Mouse (Mus musculus) layer of hippocampus, postnatal 36 days (tissue): Measurements from ENCODE around the gene Itfg1. TPM values are rescaled to one million over a fixed set of nuclear protein-coding genes. Genes with fewer than 3 reads are reported as not detected.
"Not testable (repeated sequence)": the region's sequence is repeated elsewhere in the genome, so short reads cannot be mapped to it uniquely, and the experiment has no call there.

ENCODE experiments used
- DNase-seq, 2 experiments: peaks; one replicate each; pipeline ENCODE4 v3.0.0; 2022
- total RNA-seq, 2 experiments: library from RNA; stranded (reverse); gene quantifications; 2 replicates each; pipeline ENCODE4 v1.2.3; 2021

Gene Itfg1
- 100 to 1,000 TPM; 145 to 158 TPM for total RNA-seq

DNA sequence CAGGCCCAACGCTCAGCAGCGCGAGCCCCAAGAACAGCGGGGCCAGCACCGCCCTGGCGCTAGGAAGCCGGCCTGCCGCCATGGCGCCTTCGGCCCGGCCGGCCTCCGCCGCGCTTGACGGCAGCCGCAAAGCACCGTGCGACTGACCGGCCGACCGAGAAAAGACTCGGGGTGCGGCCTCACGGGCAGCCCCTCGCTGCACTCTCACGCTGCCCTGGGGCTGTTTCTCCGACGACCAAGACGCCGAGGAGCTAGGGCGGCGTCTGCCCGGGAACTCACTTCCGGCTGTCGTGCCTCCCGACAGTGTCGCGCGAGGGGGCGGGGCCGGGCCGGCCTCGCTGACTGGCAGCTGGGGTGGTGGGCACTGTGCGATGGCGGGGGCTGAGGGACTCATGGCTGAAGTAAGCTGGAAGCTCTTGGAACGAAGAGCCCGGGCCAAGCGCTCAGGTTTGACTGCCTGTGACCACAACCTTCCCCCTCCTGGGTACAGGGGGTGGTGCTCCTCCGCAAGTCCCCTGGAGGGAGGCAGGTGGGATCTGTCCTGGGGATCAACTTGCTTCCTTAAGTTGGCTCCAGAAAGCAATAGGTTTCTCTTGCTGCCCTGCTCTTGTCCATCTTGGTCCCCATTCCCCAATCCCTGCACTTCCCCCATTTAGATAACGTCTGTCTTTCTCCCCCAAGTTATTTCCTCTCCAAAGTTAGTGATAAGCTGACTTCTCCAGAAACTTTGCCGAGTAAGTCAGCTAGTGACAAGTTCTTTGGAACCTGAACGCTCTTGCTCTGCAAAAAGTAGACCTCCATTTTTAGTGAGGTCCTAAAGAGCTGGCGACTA lies at the start of gene Itfg1, which contains the start of gene Phkb:
Gene Itfg1, minus strand, starts transcription at position 265 of the 832 bp plus-strand sequence.
Gene Phkb, plus strand, starts transcription at position 303 of the 832 bp plus-strand sequence.
- DNase-seq = peak; percentile 91

DNA sequence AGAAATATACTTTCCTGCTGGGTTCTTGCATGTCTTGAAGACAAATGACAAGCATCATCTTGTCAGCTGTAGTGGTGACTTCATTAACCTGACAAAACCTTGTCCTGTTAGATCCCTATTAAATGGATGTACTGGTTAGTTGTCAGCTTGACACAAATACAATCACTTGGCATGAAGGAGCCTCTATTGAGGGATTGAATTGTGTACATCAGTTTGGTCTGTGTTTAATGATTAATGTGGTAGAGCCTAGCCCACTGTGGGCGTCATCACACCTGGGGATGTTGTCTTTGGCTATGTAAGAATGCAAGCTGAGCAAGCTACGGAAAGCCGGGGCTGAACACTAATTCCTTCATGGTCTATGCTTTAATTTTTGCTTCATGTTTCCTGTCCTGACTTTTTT lies 44.1 kb upstream of the Itfg1 start:
- DNase-seq = no peak

DNA sequence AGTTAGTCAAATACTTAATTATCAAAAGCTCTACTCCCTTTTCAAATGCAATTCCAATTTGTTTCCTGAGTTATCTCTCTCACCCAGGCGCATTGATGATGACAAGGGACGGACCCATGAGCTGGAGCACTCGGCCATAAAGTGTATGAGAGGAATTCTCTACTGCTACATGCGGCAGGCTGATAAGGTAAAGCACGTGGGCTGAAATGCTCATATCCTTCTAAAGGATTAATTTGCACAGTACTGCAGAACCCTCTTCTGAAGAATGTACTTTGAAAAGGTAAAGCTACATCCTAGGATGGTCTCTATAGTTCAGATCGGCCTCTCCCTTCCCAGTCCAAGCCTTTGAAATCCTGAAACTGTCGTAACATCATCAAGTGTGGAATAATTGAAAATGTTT lies 38.9 kb upstream of the Itfg1 start:
- DNase-seq = no peak

DNA sequence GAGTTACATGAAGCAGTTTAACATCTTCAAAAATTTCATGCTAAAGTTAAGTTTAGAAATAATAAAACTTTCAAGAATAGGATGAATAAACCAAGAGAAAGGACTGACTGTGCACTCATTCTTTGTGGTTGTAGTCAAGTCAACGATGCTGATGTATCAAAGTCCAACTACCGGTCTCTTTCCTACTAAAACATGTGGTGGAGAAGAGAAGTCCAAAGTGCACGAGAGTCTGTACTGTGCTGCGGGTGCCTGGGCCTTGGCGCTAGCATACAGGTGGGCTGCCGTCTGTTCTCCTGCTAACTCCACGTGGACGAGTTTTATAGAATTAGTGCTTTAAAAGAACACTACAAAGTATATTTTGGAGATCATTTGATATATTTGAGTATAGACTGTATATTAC lies 37.3 kb upstream of the Itfg1 start:
- DNase-seq = no peak

DNA sequence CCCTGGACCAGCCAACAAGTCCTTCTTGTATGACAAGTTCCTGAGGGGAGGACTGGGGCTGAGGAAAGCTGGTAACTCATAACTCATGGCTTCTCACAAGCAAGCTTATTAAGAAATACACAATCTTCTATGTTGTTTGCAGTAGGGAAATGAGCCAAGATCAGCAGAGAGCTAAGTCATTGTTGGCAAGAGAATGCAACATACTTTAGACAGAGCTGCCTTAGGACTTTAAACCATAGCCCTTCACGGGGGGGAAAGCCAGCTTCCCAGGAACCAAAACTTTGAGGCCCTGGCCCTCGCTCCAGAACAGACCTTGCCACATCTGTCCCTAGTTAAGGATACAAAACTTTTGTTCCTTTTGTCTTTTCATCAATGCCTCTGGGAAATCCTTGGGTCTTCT lies 30.9 kb upstream of the Itfg1 start:
- DNase-seq = no peak

DNA sequence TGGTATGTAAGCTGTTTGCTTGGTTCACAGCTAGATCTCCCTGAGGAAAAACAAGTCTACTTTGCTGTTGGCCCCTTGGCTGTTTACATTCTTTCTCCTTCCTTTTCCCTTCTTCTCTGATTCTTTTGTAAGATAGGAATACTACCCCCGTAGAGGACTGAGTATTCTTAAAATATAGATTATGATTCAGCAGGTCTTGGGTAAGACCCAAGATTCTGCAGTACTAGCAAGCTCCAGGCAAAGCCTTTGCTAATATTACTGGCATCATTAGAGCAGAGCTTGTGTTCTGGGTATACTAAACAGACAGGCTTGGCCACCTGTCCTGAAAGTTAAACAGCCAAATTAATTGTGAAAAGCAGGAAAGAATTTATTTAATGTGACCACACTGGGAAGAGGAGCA lies 21.7 kb upstream of the Itfg1 start:
- no peak for DNase-seq

DNA sequence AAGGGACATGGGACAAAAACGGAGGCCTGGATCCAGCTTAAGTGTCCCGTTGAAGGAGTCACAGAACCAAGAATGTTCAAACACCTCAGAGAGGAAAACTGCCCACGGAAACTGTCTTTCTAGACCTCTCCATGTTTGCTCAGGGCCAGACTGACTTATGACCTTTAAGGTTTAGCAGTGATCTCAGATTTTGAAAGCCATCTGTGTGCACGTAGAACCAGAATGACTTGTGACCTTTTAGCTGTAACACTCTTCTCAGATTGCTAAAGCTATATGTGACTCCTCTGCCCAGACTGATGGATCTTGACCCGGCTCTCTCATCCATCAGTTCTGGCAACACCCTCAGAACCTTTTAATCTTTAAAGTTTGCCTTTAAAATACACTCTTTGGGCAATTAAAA lies 19.9 kb upstream of the Itfg1 start:
- DNase-seq = no peak

DNA sequence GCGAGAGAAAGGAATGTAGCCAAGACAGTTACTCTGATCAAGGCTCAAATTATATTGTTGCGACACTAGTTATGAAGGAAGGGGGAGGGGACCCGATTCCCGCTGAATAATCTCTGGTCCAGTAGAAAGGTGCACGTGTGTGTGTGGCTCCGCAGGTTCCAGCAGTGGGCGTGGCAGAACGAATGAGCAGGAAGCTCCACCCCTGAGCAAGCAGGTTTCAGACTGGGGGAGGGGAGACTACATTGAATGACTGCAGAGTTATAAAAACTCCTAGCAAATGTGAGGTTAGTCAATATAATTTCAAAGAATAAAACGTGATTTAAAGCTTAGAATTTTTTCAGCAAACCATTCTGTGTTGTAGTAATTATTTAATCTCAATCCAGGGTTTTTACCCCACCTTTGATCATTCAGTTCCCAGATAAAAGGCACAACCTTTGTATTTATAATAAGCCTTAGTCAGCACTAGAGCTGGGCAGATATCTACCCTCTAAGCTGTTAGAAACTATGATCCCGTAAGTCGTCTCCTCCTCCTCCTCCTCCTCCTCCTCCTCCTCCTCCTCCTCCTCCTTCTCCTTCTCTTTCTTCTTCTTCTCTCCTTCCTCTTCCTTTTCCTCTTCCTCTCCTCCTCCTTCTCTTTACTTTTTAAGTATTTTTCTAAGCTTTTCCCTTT lies 16.6 kb upstream of the Itfg1 start:
- not testable (repeated sequence) for DNase-seq

DNA sequence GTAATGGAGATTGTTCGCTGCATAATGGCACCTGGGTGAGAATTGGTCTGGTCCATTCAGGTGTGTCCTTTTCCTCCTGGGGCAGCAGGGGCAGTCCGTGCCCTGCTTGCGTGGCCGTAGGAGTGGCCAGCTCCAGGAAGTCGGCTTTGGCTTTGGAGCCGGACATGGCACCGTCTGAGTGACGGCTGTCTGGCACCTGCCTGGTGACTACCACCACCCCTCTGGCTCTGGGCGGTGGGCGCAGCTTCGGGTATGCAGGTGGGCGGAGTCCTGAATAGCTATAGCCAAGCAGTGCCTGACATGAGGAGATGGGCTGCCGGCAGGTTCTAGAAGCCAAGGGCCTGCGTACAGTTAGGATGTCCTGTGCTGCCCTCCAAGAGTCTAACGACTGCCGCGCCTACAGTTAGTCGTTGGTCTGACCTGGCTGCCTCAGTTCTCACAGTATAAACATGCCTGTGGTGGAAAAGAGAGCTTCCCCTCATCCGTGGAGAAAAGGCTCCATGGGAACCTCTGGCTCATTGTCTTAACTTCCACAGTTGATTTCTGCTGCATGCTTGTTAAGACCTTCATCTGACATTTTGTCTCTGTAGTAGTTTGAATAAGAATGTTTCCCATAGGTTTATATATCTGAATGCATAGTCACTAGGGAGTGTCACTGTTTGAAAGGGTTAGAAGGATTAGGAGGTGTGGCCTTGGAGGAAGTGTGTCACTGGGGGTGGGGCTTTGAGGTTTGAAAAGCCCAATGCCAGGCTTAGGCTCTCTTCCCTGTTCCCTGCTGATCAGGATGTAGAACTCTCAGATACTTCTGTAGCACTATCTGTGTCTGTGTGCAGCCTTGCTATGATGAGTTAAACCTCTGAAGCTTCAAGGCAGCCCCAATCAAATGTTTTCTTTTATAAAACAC lies 13.8 kb upstream of the Itfg1 start:
- no peak for DNase-seq

DNA sequence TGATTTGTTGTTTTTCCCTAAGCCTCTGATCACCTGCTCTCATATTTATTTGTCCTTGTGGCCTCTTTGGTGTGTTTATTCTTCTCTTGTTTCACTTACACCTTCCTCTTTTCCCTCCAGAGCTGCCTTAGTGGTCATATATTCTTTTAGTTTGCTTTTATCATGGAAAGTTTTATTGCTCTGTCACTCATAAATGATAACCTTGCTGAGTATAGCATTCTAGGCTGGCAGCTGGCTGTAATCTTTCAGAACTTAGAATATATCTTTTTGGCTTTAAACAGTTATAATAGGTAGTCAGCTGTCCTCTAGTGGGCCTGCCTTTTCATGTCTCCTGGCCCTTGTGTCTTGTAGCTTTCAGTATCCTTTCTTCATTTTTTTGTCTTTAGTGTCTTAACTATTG lies 5.2 kb upstream of the Itfg1 start:
- DNase-seq = no peak

DNA sequence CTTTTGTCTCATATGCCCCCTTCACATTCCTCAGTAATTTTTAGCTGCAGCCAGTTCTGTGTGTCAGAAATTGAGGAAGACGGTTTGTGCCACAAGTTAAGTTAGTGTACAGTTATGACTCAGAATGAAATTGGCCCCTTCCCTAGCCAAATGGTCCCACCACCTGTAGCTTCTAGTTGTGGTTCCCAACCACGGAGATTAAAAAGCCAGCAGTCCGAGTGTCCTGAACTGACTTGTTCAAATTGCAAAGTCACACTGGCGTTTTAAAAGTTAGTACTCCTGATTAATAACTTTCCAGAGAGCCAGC lies 721 bp upstream of the Itfg1 start:
- DNase-seq = no peak

DNA sequence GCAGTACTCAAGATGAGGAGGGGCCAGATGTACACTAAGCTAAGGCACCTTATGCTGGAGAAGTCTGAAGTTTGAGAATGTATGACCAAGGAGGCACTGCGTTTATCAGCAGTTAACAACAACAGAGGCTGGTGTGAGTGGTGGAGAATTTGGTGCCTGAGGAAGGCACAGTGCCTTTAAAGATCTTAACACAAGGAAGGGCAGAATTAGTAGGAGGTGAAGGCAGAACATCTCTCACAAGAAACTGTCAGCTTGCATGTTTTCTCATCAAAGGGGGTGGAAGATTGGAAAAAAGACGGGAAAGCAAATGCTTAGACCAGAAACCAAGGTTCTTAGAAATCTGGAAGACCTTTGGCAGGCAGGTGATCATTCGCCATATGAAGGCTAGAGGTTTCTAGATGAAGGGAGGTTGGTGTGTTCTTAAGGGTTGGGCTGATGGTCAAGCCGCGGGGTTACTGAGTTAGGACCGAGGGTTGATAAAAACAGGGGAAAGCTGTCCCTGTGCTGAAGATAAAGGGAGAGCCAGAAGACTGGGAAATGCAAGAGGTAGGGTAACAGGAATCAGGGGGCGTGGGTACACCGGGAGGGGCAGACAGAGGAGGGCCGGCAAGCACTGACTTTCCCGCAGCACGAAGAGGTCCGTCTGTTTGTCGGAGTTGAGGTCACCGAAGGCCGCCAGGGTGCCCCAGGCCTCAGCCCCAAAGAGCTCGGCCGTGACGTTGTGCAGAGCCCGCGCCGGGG lies 635 bp downstream of the Itfg1 start:
- no peak for DNase-seq

DNA sequence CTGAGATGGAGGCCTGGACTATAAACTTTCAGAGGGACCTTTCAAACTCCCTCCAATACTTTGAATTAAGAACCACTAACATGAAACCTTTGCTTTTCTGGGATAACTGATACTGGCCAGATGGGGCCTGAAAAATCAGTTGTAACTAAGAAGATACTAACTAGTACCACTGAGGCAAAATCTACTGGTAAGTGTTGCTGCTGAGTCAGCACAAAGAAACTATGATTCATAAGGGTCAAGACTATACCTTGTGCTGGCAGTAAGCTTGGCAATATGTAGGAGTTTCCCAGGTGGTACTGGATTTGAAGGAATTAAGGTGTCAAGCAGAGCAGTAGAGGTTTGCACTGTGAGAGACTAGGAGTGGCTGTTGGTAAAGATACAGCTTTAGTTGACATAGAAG lies 27.1 kb downstream of the Itfg1 start:
- no peak for DNase-seq

DNA sequence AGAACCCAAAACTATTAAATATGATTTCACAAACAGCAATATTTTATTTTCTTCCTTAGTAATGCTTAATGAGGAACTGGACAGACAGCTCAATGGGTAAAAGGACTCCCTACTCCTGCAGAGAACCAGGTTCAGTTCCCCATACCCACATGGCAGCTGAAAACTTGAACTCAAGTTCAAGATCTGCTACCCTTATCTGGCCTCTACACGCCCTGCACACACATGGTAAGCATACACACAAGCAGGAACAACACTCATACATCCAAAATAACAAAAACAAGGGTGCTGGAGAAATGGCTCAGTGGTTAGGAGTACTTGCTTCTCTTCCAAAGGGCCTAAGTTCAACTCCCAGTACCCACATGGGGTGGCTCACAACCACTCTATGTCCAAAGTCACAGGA lies 39.3 kb downstream of the Itfg1 start:
- DNase-seq = no peak

DNA sequence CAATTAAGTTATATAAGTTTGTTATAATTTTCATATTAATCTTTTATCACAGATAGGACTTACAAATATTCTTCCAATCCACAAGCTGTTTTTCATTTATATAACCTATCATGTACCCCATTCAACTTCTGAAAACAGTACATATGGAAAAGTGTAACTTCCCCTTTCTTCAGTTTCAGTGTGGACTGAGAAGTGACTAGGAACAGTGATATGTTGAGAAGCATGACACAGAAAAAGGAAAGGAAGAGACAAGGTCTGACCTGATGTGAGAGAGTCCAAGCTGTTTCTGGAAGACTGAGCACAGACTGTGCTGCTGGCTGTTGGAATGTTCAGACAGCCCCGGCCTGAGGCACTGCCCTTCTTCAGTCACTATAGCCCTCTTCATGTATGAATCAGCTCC lies 40.6 kb downstream of the Itfg1 start:
- no peak for DNase-seq

DNA sequence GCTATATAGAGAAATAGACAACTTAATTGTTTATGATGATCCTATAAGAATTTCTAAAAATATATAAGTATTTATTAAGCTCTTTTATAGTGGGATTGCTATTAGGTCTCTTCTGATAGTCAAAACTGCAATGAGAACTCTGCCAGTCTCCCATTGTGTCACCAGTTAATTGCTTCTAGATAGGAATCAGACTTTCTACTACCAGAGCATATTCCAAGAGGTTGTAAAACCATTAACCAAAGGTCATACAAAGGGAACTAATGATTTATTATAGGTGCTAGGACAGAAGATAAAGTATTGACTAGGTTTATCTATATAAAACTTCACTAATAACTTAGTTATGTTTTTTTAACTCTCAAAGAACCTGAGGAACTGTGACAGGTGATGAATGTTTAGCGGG lies 44.3 kb downstream of the Itfg1 start:
- DNase-seq = not testable (repeated sequence)

DNA sequence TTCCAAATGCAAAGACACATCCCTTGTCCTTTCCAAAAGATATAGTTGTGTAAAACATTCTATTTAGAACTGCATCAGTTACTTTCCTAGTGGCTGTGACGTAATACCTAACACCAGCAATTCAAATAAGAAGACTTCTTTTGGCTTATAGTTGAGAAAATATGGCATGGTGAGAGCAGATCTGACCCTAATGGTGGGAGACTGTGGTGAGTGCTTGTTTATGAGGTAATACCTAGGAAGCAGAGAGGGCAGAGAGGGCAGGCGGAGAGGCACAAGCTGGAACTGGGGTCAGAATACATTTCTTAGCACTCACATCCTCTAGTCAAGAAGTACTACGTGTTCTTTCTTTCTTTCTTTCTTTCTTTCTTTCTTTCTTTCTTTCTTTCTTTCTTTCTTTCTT lies 52.4 kb downstream of the Itfg1 start:
- no peak for DNase-seq

DNA sequence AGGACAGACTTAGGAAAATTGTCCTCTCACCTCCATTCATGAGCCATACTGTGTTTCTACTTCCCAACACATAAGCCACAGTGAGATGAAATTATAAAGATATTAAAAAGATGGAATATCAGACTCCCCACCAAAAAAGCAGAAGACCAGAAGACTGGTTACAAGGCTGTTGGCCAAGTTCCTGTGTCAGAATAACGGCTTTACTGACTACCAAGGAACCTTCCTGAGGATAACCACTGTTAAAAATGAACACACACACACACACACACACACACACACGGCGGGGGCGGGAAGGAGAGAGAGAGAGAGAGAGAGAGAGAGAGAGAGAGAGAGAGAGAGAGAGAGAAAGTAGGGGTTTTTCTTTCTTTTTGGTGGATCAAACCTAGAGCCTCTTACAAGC lies 52.8 kb downstream of the Itfg1 start:
- DNase-seq = no peak

DNA sequence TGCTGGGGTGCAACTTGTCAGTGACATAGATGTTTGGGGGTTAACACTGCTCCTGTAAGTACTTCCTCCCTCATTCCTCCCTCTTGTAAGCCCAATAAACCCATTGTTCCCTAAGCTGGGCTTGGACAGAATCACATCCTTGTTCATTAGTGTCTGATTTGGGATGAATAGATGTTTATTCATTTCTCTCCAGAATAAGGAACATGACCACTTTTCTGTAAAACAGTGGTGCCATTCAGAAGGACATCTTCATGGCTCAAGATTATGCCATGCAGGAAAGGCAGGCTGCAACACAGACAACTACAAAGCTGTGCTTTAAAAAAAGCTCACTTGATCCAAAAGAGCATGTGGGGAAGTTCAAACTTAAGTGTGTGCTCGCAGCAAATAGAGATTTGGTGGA lies 55.2 kb downstream of the Itfg1 start:
- no peak for DNase-seq

DNA sequence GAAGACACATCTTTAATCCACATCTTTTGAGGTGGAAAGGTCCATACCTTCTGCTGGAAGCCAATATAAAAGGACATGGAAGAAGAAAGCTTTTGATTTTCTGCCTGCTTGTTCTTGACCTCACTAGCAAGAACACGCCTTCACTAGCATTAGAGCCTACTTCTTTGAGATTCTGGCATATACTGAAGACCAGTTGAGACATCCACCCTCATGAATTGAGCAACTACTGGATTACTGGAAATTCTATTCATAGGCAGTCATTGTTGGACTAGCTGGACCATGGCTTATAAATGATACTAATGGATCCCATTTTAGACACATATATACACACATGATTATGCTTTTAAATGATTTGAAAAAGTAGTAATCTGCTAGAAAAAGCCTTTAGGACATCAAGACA lies 56.9 kb downstream of the Itfg1 start:
- DNase-seq = no peak

DNA sequence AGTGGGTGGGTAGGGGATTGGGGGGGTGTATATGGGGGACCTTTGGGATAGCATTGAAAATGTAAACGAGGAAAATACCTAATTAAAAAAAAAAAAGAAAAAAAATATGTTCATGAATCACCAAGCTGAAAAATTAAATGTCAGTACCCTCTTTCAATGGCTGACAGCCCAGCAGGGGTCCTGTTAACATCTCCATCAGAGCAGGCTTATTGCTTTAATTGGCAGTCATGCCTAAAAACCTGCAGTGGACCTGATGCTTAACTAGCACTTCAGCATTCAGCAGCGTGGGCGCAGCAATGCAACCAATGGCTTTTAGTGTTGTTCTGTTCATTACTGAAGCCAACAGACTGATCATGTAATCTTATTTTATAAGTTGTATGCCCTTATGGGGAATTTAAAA lies 60.6 kb downstream of the Itfg1 start:
- DNase-seq = no peak

DNA sequence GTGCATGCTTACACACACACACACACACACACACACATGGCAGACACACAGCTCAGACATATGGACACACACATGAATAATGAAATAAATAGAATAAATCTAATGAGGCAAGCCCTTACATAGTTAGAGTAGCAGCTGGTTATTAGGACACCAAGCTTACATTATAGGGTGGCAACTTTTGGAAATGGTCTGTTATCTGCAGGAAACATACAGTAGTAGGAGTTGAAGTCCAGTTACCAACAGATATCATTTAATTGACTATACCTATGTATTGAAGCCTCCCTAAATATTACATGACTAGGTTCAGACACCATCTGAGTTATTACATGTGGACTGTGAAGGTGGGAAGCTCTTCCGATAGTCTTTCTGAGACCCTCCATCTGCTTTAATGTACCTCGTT lies 95.7 kb downstream of the Itfg1 start:
- DNase-seq = no peak

DNA sequence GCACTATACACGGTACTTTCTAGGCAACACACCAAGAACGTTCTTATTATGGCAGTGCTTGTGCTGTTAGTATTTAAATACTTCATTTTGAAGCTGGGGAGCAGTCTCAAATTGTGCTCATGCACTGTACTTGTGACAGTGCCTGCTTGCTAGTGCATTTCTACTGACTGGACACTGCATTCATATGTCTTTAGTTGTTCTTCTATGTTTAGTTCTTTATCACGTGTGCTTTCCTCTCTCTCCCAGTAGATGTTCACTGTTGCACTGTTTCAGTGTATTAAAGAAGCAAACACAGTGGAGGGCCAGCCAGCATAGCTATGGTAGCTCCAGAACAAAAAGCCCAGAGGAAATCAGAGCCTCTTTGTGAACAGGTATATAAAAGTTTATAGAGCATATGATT lies 110.2 kb downstream of the Itfg1 start:
- no peak for DNase-seq
